ENCODE assay signal across 12 mouse cellular contexts in genomic region chr17:72796506-72796905, GRCm38 (mm10). TPM values are rescaled to one million over a fixed set of nuclear protein-coding genes. Genes with fewer than 3 reads are reported as not detected.
DNase-seq lines count a peak whose midpoint lies in the region; ATAC-seq and TF ChIP-seq lines count a peak whose summit lies in the region.
"Had no signal": no experiment of that assay in that cellular context is flagged by ENCODE, and none has a peak within 500 bp of the region (broad histone marks: within the 10 kb centered on the region; RNA-seq: fewer than 3 reads in every experiment).

No protein-coding gene starts in this region.

- H3K27ac ChIP-seq in forebrain, postnatal 0 days (ENCODE audit: low read depth, low read length), result no peak overlapping the region
- no peak overlapping the region for H3K27ac ChIP-seq in forebrain, embryonic 13.5 days
- H3K27ac ChIP-seq in liver, adult 2 months (replicated peaks; ENCODE audit: insufficient read depth, low read depth, low read length), result no peak overlapping the region
- H3K27ac ChIP-seq in liver, embryonic 12.5 days, result no peak overlapping the region

- H3K36me3 ChIP-seq in forebrain, postnatal 0 days (ENCODE audit: insufficient read depth), result no peaks in the 10 kb centered on the region
- no peaks in the 10 kb centered on the region for H3K36me3 ChIP-seq in forebrain, embryonic 13.5 days (ENCODE audit: poor library complexity, severe bottlenecking)
- no peaks in the 10 kb centered on the region for H3K36me3 ChIP-seq in liver, adult 2 months (ENCODE audit: control insufficient read depth, insufficient read depth, low read length)
- H3K36me3 ChIP-seq in liver, embryonic 12.5 days, result no peaks in the 10 kb centered on the region

- TF ChIP-seq POLR2A in liver, adult 2 months (IDR thresholded peaks at IDR 0.05; ENCODE audit: extremely low read depth, insufficient read depth, low read length), result no peak

- no peak for ATAC-seq in forebrain, postnatal 0 days
- no peak for ATAC-seq in forebrain, embryonic 13.5 days
- ATAC-seq in liver, embryonic 12.5 days, result no peak
- ATAC-seq in monocyte, adult 5-6 weeks (replicated peaks; ENCODE audit: insufficient number of reproducible peaks, low FRiP score, low TSS enrichment, poor library complexity, severe bottlenecking), result no peak

- H3K4me3 ChIP-seq in forebrain, postnatal 0 days (ENCODE audit: low read depth, low read length), result no peak overlapping the region
- H3K4me3 ChIP-seq in forebrain, embryonic 13.5 days, result no peak overlapping the region
- H3K4me3 ChIP-seq in liver, adult 2 months (ENCODE audit: insufficient read depth, low read depth, low read length), result no peak overlapping the region
- no peak overlapping the region for H3K4me3 ChIP-seq in liver, embryonic 12.5 days
- H3K4me3 ChIP-seq: megakaryocyte, embryonic 14.5 days had no signal

- H3K4me1 ChIP-seq in forebrain, postnatal 0 days (ENCODE audit: insufficient read depth), result no peaks in the 10 kb centered on the region
- no peaks in the 10 kb centered on the region for H3K4me1 ChIP-seq in forebrain, embryonic 13.5 days
- H3K4me1 ChIP-seq in liver, adult 2 months (ENCODE audit: control insufficient read depth, insufficient read depth, low read length), result no peaks in the 10 kb centered on the region; the same call in 1 of the 2 replicates
- H3K4me1 ChIP-seq in liver, embryonic 12.5 days, result no peaks in the 10 kb centered on the region

- WGBS in forebrain, postnatal 0 days, result 85% methylated on average over 3 of the region's 3 CpGs
- WGBS in forebrain, embryonic 13.5 days, result 84% methylated on average over 3 of the region's 3 CpGs
- 96% methylated on average over 3 of the region's 3 CpGs for WGBS in liver, adult 2 months
- WGBS in liver, embryonic 12.5 days (ENCODE audit: insufficient replicate concordance), result 68% methylated on average over 3 of the region's 3 CpGs

- H3K9ac ChIP-seq in forebrain, postnatal 0 days, result no peak overlapping the region
- no peak overlapping the region for H3K9ac ChIP-seq in forebrain, embryonic 13.5 days
- H3K9ac ChIP-seq in liver, adult 2 months (ENCODE audit: low read depth, low read length), result no peak overlapping the region
- no peak overlapping the region for H3K9ac ChIP-seq in liver, embryonic 12.5 days

- no peak overlapping the region for H3K4me2 ChIP-seq in forebrain, postnatal 0 days (ENCODE audit: low read depth)
- no peak overlapping the region for H3K4me2 ChIP-seq in forebrain, embryonic 13.5 days
- H3K4me2 ChIP-seq in liver, embryonic 12.5 days, result no peak overlapping the region

- DNase-seq in forebrain, postnatal 0 days, result no peak
- no peak for DNase-seq in liver, adult 2 months (ENCODE audit: extremely low read depth, low read depth, low spot score)
- DNase-seq in 416B (ENCODE audit: low read depth) (peak; percentile 28), ZHBTc4 (ENCODE audit: low read depth, low spot score) (peak; percentile 77)
- no peak for DNase-seq in right cerebral cortex, postnatal 10 days (ENCODE audit: low spot score in 2 of 2)
- DNase-seq: adrenal gland, postnatal 25 days; kidney, adult 11 months; lung, adult 2 months had no signal

- 0 out of 2 replicates have a peak, but pooled peaks have one; percentile 32 for TF ChIP-seq CTCF in forebrain, postnatal 0 days (IDR thresholded peaks at IDR 0.05; ENCODE audit: low read depth)
- 0 out of 2 replicates have a peak, but pooled peaks have one; percentile 10 for TF ChIP-seq CTCF in liver, adult 2 months (IDR thresholded peaks at IDR 0.05; ENCODE audit: low read depth, low read length)

- no peaks in the 10 kb centered on the region for H3K27me3 ChIP-seq in forebrain, postnatal 0 days (ENCODE audit: insufficient read depth, low read length)
- H3K27me3 ChIP-seq in forebrain, embryonic 13.5 days, result no peaks in the 10 kb centered on the region
- H3K27me3 ChIP-seq in liver, adult 2 months (ENCODE audit: control insufficient read depth, insufficient read depth, low read length), result no peaks in the 10 kb centered on the region
- H3K27me3 ChIP-seq in liver, embryonic 12.5 days (replicated peaks), result no peaks in the 10 kb centered on the region
- H3K27me3 ChIP-seq: megakaryocyte, embryonic 14.5 days had no signal

- H3K9me3 ChIP-seq in forebrain, postnatal 0 days (ENCODE audit: low read length), result no peaks in the 10 kb centered on the region
- H3K9me3 ChIP-seq in forebrain, embryonic 13.5 days (replicated peaks), result no peaks in the 10 kb centered on the region
- H3K9me3 ChIP-seq in liver, embryonic 12.5 days (replicated peaks), result no peaks in the 10 kb centered on the region
- H3K9me3 ChIP-seq: megakaryocyte, embryonic 14.5 days had no signal

- H3K79me2 ChIP-seq in liver, adult 2 months (ENCODE audit: control insufficient read depth, insufficient read depth, low read length), result no peaks in the 10 kb centered on the region

RNA-seq across cellular contexts. Expression of gene Ypel5, which starts 39.7 kb away (rescaled TPM):
- total RNA-seq in forebrain, postnatal 0 days (2014; rRNA removed), result 73.5 and 77.5 TPM in 2 replicates
- polyA plus RNA-seq in forebrain, postnatal 0 days (2015; fragmentation: Nextera tagmentation; extraction: Ambion mirVana), result 124 and 128 TPM in 2 replicates
- polyA plus RNA-seq in forebrain, embryonic 13.5 days (2015; fragmentation: Nextera tagmentation; extraction: Ambion mirVana), result 86.1 and 90.3 TPM in 2 replicates
- 38.1 and 52.8 TPM in 2 replicates for total RNA-seq in liver, adult 2 months (2014; rRNA removed)
- polyA plus RNA-seq in liver, adult 2 months (2012; rRNA removed), result 16.4 and 21.2 TPM in 2 replicates
- 69.6 and 73.8 TPM in 2 replicates for polyA plus RNA-seq in liver, embryonic 12.5 days (2016; fragmentation: Nextera tagmentation; extraction: Ambion mirVana)
- total RNA-seq in monocyte, adult 5-6 weeks (2017), result 165 to 238 TPM (median 228 TPM) in 3 replicates

Comparison
In these comparisons a context has a peak if more than half of its experiments do, and no peak if none do; other contexts are left out.
1. DNase-seq: peak in 416B (single experiment) and ZHBTc4 (single experiment); none in forebrain, postnatal 0 days (single experiment), liver, adult 2 months (single experiment) and right cerebral cortex, postnatal 10 days (0 of 2).